Mouse (Mus musculus): ENCODE measurements around the gene Ncoa5. TPM values are rescaled to one million over a fixed set of nuclear protein-coding genes. Genes with fewer than 3 reads are reported as not detected.

Ncoa5 gene
- polyA plus RNA-seq, 1 experiment from 2014 or later, result 18.3 TPM

DNA sequence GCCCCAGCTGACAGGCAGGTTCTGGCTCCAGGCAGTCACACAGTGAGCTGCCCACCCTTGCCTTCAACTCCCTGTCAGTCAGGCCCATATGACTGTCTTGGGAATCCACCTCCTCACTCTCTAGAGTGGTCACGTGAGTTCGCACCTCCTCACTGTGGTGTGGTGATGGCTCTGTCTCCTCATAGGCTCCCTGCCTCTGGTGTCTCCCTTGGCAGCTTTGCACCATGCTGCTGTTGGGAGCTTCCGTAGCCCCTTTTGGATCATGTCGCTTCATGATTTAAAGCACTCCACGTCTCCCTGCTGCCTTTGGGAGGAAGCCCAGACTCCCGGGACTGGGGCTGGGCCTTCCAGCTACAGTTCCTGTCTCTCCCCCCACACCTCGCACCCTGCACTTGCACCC is 29.8 kb upstream of the Ncoa5 start:
- Histone ChIP-seq H3K27me3 (no peaks in the 10 kb centered on the region), H3K9ac (no peak overlapping the region), H3K4me1 (replicated peaks) (0 out of 2 replicates have a peak, but pooled peaks cover 3% of the 10 kb centered on the region), H3K27ac (no peak overlapping the region), H3K36me3 (no peaks in the 10 kb centered on the region), H3K4me3 (replicated peaks) (no peak overlapping the region), H3K4me2 (no peak overlapping the region), H3K9me3 (replicated peaks) (no peaks in the 10 kb centered on the region)
- DNase-seq (no peak), ATAC-seq (ENCODE audit: low read depth) (no peak)
- 59% methylated on average over 7 of the region's 7 CpGs for WGBS (ENCODE audit: insufficient replicate concordance)

DNA sequence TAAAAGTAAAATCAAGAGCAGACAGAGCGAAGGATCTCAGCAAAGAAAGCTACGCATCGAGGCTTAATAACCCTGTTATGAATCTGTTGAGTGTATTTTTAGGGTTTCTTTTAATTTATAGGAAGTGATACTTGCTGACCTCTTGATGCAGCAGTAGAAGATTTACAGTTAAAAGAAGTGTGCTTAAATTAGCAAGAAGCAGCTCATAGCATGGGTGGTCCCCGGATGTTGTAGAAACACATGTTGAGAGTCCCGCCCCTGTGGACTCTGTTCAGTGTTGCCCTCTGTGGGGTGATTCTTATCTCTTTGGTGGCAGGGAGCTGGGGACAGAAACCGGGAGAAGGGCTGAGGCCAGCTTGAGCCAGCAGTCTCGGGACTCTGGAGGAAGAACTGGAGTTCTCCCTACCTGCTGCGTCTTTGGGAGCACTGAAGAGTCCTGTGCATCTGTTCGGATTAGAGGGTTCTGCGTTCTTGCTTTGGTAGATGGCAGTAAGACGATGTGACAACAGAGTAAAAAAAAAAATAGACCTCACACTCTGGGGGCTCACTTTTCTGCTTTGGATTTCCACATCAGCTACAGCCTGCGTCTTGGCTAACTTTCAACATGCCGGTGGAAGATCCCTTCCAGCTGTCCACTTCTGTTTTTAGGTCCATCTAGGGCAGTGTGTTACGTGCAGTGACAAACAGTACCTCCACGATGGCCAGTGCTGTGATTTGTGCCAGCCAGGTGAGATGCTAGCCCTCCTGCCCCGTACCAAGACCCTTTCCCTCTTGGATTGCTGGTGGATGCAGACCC is 27.2 kb upstream of the Ncoa5 start:
- DNase-seq, result no peak
- H3K4me1 ChIP-seq (replicated peaks), result 0 out of 2 replicates have a peak, but pooled peaks cover 3% of the 10 kb centered on the region
- H3K27ac ChIP-seq, result no peak overlapping the region
- H3K9me3 ChIP-seq (replicated peaks), result no peaks in the 10 kb centered on the region
- no peak overlapping the region for H3K9ac ChIP-seq
- no peaks in the 10 kb centered on the region for H3K36me3 ChIP-seq
- H3K27me3 ChIP-seq, result peaks cover 1% of the 10 kb centered on the region; the same call in 1 of the 2 replicates
- no peak overlapping the region for H3K4me3 ChIP-seq (replicated peaks)
- WGBS (ENCODE audit: insufficient replicate concordance), result 60% methylated on average over 16 of the region's 16 CpGs
- ATAC-seq (ENCODE audit: low read depth), result no peak
- no peak overlapping the region for H3K4me2 ChIP-seq

DNA sequence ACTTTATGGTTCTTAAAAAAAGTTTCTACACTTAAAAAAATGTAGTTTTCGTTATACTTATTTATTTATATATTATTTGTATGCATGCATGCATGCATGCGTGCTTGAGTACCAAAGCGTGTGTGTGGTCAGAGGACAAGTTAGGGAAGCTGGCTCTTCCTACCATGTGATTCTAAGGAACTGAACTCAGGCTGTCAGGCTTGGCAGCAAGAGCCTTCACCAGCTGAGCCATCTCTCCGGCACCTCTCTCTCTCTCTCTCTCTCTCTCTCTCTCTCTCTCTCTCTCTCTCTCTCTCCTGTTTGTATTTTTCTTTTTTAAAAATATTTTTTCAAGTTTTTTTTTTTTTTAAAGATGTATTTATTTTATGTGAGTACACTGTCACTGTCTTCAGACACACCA is 25.3 kb upstream of the Ncoa5 start:
- Histone ChIP-seq H3K27me3 (peaks cover 18% of the 10 kb centered on the region), H3K4me2 (no peak overlapping the region), H3K27ac (no peak overlapping the region), H3K36me3 (no peaks in the 10 kb centered on the region), H3K9ac (no peak overlapping the region), H3K4me1 (replicated peaks) (peaks cover 15% of the 10 kb centered on the region; the same call in 1 of the 2 replicates), H3K4me3 (replicated peaks) (no peak overlapping the region), H3K9me3 (replicated peaks) (no peaks in the 10 kb centered on the region)
- 68% methylated on average over 4 of the region's 4 CpGs for whole genome bisulfite sequencing (ENCODE audit: insufficient replicate concordance)
- ATAC-seq (ENCODE audit: low read depth) (no peak), DNase-seq (no peak)

DNA sequence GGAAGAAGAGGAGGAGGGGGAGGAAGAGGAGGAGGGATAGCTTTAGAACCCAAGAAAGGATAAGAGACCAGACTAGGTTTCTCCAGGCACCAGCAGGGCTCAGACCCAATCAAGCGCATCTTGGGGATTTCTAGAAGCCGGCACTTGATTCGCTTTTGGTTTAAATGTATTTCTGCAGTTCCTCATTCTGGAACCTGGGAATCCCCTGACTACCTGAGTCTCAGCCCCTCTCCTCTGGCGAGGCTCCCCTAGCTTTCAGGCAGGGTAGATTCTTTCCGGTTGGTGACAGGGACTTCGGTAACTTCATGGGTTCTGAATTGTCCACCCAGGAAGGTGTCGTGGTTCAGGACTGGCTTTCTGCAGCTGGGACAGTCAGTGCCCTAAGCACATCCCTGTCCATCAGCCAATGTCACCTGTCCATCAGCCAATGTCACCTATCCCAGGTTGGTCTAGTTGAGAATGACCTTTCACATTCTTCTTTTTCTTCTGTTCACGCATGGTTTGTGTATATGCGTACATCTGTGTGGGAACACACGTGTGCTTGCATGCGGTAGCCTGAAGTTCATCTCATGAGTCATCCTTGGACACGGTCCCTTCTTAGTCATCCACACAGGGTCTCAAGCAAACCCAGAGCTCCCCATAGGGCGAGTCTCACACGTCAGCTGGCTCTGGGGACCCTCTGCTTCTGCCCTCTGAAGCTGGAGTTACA is 21.9 kb upstream of the Ncoa5 start:
- peak overlapping the region; percentile 42 for H3K4me3 ChIP-seq (replicated peaks)
- 48% methylated on average over 14 of the region's 14 CpGs for WGBS (ENCODE audit: insufficient replicate concordance)
- H3K9me3 ChIP-seq (replicated peaks), result peaks cover 7% of the 10 kb centered on the region; the same call in 1 of the 2 replicates
- H3K27me3 ChIP-seq, result peaks cover 33% of the 10 kb centered on the region
- DNase-seq, result no peak
- H3K36me3 ChIP-seq, result no peaks in the 10 kb centered on the region
- peak overlapping the region; percentile 45 for H3K4me2 ChIP-seq
- no peak for ATAC-seq (ENCODE audit: low read depth)
- peaks cover 12% of the 10 kb centered on the region; the same call in 1 of the 2 replicates for H3K4me1 ChIP-seq (replicated peaks)
- H3K9ac ChIP-seq, result no peak overlapping the region
- H3K27ac ChIP-seq, result no peak overlapping the region

DNA sequence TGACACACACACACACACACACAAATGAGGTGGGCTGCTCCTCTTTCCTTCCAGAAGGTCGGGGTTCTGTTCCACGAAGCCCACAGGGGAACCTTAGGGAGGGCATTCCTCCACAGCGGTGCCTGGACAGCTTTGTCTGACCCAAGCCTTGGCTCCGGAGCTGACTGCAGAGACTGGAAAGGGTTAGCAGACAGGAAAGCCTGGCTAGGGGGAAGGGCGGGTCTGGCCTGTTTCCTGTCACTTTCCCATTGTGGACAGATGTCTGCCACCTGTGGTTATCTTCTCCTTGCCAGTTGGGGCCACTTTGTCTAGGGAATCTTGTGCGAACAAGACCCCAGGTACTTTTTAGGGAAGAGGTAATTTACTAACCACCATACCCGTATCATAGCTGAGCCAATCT is 21.2 kb upstream of the Ncoa5 start:
- peaks cover 12% of the 10 kb centered on the region; the same call in 1 of the 2 replicates for H3K4me1 ChIP-seq (replicated peaks)
- peak overlapping the region; percentile 42 for H3K4me3 ChIP-seq (replicated peaks)
- H3K27ac ChIP-seq, result no peak overlapping the region
- ATAC-seq (ENCODE audit: low read depth), result 0 out of 2 replicates have a peak, but pooled peaks have one; percentile 31
- peak overlapping the region; percentile 45 for H3K4me2 ChIP-seq
- WGBS (ENCODE audit: insufficient replicate concordance), result 4% methylated on average over 7 of the region's 7 CpGs
- peaks cover 37% of the 10 kb centered on the region for H3K27me3 ChIP-seq
- no peaks in the 10 kb centered on the region for H3K36me3 ChIP-seq
- no peak overlapping the region for H3K9ac ChIP-seq
- no peak for DNase-seq
- H3K9me3 ChIP-seq (replicated peaks), result peaks cover 7% of the 10 kb centered on the region; the same call in 1 of the 2 replicates

DNA sequence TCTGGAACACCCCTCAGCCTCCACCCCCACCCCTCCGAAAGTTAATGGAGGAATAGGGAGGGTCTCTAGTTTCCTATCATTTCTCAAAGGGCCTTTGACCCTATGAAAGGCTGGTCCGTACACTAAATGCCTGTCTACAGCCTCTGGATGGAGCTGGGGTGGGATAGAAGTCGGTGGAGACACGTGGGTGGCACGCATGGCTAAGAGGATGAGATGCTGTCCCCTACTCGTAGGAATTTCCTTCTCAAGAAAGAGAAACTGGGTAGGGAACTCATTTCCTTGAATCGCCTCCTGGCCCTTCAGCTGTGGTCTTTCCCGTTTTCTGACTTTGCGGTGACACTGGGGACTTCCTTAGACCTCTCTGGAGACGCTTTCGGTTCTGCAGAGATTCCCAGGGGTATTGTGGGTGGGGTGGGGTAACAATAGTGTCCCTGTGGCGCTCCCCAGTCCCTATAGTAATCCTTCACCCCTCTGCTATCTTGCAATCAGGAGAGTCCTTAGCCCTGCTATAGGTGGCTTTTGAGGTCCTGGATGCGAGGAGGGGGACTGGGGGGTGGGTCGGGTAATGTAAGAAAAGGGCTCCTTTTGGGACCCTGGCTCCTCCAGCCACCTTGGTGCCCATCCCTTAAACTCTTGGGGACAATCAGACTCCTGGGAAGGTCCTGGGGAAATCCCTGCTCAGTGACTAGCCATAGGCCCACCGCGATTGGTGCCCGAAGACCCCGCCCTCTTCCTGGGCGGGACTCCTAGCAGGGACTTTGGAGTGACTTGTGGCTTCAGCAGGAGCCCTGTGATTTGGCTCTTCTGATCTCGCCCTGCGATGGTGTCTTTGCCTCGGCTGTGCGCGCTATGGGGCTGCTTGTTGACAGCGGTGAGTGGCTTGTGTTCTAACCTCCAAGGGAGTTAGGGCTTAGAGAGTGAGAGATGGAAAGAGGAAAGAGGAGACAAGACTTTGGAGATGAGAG is 20.5 kb upstream of the Ncoa5 start, which contains the start of gene Cd40:
TSS of gene Cd40 (plus strand) at position 740 of the 965 bp plus-strand sequence.
- Histone ChIP-seq H3K4me2 (peak within 1 kb of the TSS; percentile 45), H3K36me3 (no peaks in the 10 kb centered on the region), H3K27me3 (peaks cover 37% of the 10 kb centered on the region), H3K9ac (no peak within 1 kb of the TSS), H3K4me3 (replicated peaks) (peak within 1 kb of the TSS; percentile 42), H3K27ac (no peak within 1 kb of the TSS), H3K4me1 (replicated peaks) (peaks cover 12% of the 10 kb centered on the region; the same call in 1 of the 2 replicates), H3K9me3 (replicated peaks) (peaks cover 7% of the 10 kb centered on the region; the same call in 1 of the 2 replicates)
- WGBS (ENCODE audit: insufficient replicate concordance), result 5% methylated on average over 25 of the region's 25 CpGs
- DNase-seq (no peak), ATAC-seq (ENCODE audit: low read depth) (peak; percentile 68)

DNA sequence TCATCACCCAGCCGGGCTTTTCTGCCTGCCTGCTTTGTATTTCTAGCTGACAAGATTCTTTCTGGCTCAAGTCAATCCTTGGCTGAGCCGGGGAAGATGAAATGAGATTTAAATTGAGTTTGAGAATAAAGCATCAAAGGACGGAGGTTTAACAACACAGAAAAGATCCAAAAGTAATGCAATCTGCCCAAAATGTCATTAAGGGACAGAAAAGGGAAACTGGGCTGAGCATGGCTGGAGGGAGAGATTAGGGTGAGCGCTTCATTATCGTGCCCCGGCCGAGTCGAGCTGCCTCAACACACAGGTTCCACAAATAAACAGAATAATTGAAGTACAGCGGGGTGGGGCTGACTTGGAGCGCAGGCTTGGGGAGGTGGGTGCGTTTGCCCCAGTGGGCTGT is 16.9 kb upstream of the Ncoa5 start:
- Histone ChIP-seq H3K4me1 (replicated peaks) (peaks cover 11% of the 10 kb centered on the region; the same call in 1 of the 2 replicates), H3K9ac (no peak overlapping the region), H3K9me3 (replicated peaks) (peaks cover 7% of the 10 kb centered on the region; the same call in 1 of the 2 replicates), H3K27me3 (peaks cover 37% of the 10 kb centered on the region), H3K36me3 (no peaks in the 10 kb centered on the region), H3K4me2 (no peak overlapping the region), H3K4me3 (replicated peaks) (no peak overlapping the region), H3K27ac (no peak overlapping the region)
- ATAC-seq (ENCODE audit: low read depth) (no peak), DNase-seq (no peak)
- WGBS (ENCODE audit: insufficient replicate concordance), result 32% methylated on average over 11 of the region's 11 CpGs

DNA sequence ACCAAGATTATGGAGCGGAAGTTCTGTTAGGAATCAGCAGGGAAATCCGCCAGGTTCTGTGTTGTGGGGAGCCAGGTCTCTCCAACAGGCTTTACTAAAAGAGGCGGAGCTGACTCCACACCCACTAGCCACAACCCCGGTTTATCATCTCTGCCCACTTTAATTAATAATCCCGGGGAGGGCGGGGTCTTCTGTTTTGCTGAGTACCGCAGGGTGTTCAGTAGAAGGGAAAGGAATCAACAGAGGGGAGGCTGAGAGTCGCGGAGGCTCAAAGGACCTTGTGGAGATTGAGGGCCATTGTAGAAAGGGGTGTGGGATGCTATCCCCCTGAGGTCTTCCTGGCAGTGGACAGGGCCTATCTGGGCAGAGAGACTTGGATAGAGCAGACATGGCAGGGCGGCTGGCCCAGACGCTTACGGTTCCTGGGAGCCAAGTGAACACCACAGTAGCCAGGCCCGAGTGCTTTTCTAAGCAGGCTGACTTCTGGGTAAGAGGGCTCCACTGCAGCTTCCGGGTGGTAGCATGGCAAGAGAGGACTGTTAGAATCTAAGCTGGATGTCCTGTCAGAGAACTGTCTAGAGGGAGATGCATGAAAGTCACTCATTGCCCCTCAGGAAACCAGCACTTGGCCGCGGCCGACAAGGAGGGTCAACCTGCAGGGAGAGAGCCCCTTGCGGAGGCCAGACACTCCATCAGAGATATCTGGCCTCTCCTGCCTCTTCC is 16.3 kb upstream of the Ncoa5 start:
- Histone ChIP-seq H3K9ac (no peak overlapping the region), H3K36me3 (no peaks in the 10 kb centered on the region), H3K27me3 (peaks cover 31% of the 10 kb centered on the region), H3K4me1 (replicated peaks) (0 out of 2 replicates have a peak, but pooled peaks cover 5% of the 10 kb centered on the region), H3K27ac (no peak overlapping the region), H3K4me3 (replicated peaks) (no peak overlapping the region), H3K4me2 (no peak overlapping the region), H3K9me3 (replicated peaks) (peaks cover 7% of the 10 kb centered on the region; the same call in 1 of the 2 replicates)
- no peak for DNase-seq
- 61% methylated on average over 18 of the region's 18 CpGs for WGBS (ENCODE audit: insufficient replicate concordance)
- ATAC-seq (ENCODE audit: low read depth), result no peak

DNA sequence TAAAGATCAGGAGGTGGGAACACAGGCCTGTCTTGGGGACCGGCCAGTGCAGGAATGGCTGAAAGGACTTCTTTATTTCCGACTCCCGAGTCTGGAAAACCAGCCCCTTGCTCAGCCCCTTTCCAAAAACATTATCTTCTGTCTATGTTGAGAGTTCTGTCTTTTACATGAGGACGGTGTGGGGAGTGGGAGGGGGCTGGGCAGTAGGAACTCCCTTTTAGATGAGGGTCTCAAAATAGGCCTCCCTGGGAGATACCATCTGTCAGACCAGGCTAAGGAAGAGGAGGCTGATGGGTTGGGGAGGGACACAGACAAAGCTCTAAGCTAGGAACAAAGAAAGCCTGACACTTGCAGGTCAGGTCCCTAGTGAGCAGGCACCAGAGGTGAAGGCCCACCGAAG is 14.4 kb upstream of the Ncoa5 start:
- 57% methylated on average over 5 of the region's 5 CpGs for whole genome bisulfite sequencing (ENCODE audit: insufficient replicate concordance)
- ATAC-seq (ENCODE audit: low read depth), result no peak

DNA sequence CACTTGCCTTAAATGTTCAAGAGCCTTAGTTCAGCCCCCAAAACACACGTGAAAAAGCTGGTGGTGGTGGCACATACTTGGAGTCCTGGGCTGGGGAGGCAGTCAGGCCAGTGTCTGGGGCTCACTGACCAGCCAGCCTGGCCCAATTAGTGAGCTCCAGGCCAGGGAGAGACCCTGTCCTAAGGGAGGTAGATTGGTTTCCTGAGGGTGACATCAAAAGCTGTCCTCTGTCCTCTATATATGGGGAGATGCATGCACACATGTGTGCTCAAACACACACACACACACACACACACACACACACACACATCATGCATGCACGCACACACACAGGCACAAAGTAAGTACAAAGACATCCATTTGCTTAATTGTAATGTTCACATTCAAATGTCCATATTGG is 9.1 kb upstream of the Ncoa5 start:
- Histone ChIP-seq H3K9me3 (replicated peaks) (no peaks in the 10 kb centered on the region), H3K4me3 (replicated peaks) (no peak overlapping the region), H3K27ac (no peak overlapping the region), H3K27me3 (peaks cover 9% of the 10 kb centered on the region), H3K4me2 (no peak overlapping the region), H3K4me1 (replicated peaks) (no peaks in the 10 kb centered on the region), H3K36me3 (no peaks in the 10 kb centered on the region), H3K9ac (no peak overlapping the region)
- DNase-seq (no peak), ATAC-seq (ENCODE audit: low read depth) (no peak)
- 46% methylated on average over 2 of the region's 2 CpGs for WGBS (ENCODE audit: insufficient replicate concordance)

More for the DNA sequence above, 14.4 kb upstream of the Ncoa5 start:
- DNase-seq, result no peak
- Histone ChIP-seq H3K4me2 (no peak overlapping the region), H3K27me3 (peaks cover 18% of the 10 kb centered on the region), H3K9ac (no peak overlapping the region), H3K36me3 (no peaks in the 10 kb centered on the region), H3K27ac (no peak overlapping the region), H3K4me1 (replicated peaks) (no peaks in the 10 kb centered on the region), H3K9me3 (replicated peaks) (0 out of 2 replicates have a peak, but pooled peaks cover 4% of the 10 kb centered on the region), H3K4me3 (replicated peaks) (no peak overlapping the region)

Data from liver, embryonic 13.5 days (tissue).